Mouse (Mus musculus): ENCODE measurements around the gene Kat2b. TPM values are rescaled to one million over a fixed set of nuclear protein-coding genes. Genes with fewer than 3 reads are reported as not detected.

Kat2b gene
- 5.6 and 6.5 TPM in 2 replicates for polyA plus RNA-seq (2012; rRNA removed)

DNA sequence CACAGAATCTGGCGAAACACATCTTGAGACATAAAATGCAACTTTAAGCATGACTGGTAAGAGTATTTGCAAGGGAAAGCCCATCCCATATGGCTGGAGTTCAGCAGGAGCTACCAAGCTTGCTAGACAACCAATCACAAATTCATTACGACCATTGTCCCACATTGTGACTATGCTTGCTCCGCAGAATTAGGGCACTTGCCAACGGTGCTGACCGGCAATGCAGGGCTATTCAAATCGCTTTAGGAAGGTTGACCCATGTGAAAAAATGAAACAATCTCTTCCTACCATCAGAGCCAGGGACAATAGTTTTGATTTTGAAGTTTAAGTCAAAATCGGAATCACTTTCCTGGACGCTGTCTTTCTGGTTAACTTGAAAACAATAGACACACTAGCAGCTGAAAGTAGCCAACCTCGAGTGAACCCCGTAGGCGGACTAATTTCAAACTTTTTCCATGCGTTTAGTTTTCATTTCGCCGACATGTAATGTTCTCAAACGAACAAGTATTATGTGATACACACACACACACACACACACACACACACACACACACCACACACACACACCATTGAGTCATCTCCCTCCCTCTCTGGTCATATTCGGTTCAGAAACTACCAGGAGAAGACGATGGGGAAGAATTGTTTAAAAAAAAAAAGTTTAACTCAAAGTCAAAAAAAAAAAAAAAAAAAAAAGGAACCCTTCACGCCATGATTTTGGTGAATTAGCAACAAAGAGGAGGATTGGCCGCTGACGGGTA is at the start of gene Kat2b:
Gene Kat2b (plus strand): TSS at position 701 of the 758 bp plus-strand sequence.

DNA sequence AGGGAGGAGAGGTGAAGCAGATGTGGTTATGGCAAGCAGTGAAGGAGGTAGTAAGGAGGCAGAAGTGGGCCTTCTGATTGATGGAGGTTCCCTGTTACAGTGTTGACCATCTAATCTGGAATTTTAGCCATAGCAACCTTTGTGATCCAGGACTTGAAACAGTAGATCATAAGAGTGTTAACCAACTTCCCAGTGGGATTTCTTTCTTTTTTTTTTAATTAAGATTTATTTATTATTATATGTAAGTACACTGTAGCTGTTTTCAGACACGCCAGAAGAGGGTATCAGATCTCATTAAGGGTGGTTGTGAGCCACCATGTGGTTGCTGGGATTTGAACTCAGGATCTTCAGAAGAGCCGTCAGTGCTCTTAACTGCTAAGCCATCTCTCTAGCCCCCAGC is 27.3 kb upstream of the Kat2b start, which contains the start of gene Pp2d1:
Gene Pp2d1 (minus strand): TSS at position 101 of the 400 bp plus-strand sequence.

DNA sequence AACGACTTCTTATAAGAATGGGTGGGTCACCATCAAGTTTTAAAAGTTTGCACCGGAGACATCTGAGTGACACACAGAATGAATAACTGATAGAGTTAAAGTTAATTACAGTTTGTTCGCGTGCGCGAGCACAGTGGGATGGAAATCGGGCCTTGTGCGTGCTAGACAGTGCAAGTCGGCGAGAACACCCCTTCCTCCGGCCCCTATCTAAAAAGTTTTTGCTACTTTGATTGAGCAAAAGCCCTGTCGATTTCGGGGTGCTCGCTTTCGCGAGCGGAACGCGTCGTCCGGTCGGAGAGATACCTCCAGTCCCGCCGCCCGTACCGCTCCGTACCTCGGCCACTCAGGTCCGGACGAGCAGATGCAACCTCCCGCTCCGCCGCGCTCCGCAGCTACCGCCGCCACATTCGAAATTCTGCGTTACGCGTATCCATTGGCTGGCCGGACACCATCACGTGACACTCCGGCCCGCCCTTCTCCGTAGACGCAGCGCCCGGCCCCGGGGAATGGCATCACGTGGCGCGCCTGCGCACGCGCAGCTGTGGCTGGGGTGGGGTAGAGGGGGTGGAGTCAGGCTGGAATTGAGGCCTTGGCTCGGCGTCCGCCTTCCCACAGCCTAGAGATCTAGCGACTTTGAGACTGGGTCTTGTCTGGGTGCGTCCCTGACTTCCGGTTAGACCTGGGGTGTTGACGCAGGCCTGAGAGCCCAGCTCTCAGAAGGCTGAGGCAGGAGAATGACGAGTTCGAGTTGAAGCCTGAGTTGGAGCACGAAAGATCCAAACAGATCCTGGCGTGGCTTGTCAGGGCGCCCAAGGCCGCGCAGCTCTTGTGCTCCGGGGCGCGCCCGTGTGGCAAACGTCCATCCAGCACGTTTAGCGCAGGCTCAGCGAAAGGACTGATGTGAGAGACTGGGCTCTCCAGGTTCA is 122.5 kb downstream of the Kat2b start, which contains the start of gene Sgo1:
Gene Sgo1 (minus strand): TSS at position 457 of the 926 bp plus-strand sequence.

Other genes with a start within 250 kb of the Kat2b start
- gene Efhb, start 103.5 kb upstream of the Kat2b start, polyA plus RNA-seq (2012; rRNA removed): 0.02 TPM in 2 replicates
- 14.7 and 17.4 TPM in 2 replicates for gene Rab5a, start 87.6 kb upstream of the Kat2b start, polyA plus RNA-seq (2012; rRNA removed)
- gene Pp2d1, start 27.4 kb upstream of the Kat2b start, polyA plus RNA-seq (2012; rRNA removed): not detected in 2 replicates
- 15.7 and 17.1 TPM in 2 replicates for gene Sgo1, start 122.5 kb downstream of the Kat2b start, polyA plus RNA-seq (2012; rRNA removed)

Measured in liver, embryonic 14 days (tissue).